Mouse (Mus musculus) megakaryocyte-erythroid progenitor cell, adult 5-6 weeks (primary cell): ENCODE measurements around the gene Ceacam15. TPM values are rescaled to one million over a fixed set of nuclear protein-coding genes. Genes with fewer than 3 reads are reported as not detected.

ENCODE experiments used
- ATAC-seq: replicated peaks from 2 replicates; pipeline ENCODE4 v1.8.0; 2016; ENCODE audit warnings: mild to moderate bottlenecking, inconsistent platforms; ENCODE audit not compliant: severe bottlenecking, poor library complexity, low FRiP score, low TSS enrichment
- total RNA-seq, 2 experiments: library from RNA; stranded (forward) in 1 of 2; stranded (reverse) in 1 of 2; fragments of 200-1000, 215-1000 nt in 1 of 2; fragments of >200 nt in 1 of 2; fragmentation: Nextera tagmentation in 1 of 2; gene quantifications; 2 replicates each; pipeline ENCODE4 v1.2.3; 2014 to 2017

Ceacam15 gene
- total RNA-seq, 2 experiments from 2014 or later = not detected

DNA sequence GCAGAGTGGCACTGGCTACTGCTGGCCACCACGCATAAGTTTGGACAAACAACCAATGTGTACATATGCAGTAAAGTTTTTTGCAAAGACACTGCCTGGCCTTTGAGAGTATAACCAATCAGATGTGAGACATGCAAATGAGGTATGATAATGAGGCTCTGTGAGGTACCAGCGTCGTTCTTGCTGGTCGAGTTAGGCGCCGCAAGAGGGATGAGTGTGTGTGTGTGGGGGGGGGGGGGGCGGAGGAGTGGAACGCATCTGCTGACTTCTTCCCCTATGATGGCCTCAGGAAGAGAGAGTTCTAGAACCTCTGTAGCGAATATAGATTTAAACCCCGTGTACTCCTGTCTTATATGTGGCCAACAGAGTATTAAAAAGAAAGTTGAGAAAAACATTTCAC, 41.6 kb downstream of the Ceacam15 start:
- peak; percentile 87 for ATAC-seq

DNA sequence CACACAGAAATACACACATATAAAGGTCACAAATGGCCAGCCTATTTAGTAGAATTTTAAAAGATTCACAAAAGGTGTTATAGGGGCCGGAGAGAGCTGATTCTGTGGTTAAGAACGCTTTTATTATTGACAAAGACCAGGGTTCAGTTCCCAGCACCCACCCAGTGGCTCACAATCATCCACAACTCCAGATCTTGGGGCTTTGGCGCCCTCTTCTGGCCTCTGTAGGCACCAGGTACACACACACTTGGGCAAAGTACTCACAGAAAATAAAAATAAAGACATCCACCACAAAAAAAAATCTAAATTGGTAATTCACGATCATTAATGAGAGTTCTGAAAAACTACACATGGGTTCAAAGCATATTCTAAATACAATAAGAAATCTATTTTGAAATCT, 43.6 kb downstream of the Ceacam15 start:
- ATAC-seq = no peak

DNA sequence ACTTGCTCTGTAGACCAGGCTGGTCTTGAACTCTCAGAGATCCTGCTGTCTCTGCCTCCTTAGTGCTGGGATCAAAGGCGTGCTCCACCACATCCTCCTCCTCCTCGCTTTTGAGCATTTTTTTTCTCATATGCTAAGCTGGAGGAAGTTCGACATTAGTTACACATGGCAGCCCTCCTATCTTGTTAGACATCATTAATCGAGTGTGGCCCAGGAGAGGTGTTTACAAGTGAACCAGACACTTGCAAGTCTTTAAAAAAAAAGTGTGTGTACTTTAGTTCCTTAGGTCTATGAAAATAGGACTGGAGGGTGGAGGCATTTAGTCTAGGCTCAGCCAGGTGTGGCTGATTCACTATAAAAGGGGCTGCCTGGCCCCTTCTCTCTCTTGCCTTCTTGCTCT, 44.5 kb downstream of the Ceacam15 start:
- ATAC-seq = no peak

DNA sequence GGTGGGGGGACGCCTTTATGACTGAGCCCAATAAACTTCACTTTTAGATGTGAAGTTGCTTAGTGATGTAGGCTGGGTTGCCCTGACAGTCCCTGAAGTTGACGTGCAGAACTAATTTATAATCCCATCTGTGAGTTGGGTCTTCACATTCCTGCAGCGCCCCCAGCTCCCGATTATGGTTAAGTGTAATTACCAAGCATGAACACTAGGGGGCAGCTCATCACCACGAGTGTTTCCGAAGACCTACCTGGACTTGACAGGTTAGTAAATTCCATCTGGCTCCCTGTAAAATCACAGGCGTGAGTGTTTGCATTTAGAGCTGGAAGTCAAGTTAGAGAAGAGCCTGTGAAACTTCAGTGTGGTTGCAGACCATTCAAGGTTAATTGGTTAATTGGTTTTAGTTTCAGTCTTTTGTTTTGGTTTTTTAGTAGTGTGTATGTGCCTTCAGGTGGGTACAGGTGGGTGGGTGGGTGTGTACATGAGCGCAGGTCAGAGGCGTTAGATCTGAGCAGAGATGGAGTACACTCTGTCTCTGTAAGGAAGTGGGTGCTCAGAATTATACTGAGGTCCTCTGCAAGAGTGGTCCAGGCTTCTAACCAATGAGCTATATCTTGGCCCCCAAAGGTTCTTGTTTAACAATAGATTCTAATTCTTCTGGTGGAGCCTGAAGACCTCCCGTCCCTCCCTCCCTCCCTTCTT, 45.8 kb downstream of the Ceacam15 start:
- no peak for ATAC-seq

DNA sequence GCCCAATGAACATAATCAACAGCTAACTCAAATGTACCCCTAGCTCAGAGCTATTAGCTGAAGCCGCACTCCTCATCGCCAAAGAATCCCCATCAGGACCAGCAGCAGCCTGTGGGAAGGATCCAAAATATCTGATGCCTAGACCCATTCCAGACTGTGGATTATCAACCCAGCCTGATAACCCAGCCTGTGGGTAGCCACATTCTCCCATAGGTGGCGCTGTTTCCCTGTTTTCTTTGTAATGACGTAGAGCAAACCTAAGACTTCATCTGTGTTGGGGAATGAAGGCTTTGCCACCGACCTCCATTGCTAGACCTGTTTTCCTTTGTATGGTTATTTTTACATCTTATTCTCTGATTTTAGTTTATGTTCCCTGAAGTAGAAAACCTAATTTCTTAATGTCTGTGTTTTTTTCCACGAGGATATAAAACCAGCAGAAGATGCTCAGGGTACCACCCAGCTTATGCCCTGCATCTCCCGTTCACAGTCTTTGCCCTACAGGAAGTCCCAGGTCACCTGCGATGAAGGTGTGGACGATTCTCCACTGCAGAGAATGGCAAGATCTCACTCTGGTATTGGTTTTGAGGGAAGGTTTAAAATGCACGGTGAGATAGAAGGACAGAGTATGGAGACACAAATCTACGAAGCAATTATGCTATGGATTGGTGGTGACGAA, 47.3 kb downstream of the Ceacam15 start:
- peak; percentile 97 for ATAC-seq

DNA sequence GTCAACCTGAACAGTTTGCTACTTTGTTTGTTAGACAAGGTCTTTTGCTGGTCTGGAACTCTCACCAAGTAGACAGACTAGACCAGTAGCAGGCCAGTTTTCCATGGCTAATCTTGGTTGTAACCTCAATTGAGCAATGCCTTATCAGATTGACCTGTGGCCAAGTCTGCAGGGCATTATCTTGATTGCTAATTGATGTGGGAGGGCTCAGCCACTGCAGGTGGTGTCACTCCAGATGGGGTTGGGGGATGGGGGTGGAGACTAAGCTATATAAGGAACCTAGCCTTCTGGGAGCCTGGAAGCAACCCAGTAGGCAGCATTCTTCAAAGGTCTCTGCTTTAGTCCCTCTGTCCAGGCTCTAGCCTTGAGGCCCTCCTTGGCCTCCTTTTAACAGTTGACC, 51.8 kb downstream of the Ceacam15 start:
- no peak for ATAC-seq

DNA sequence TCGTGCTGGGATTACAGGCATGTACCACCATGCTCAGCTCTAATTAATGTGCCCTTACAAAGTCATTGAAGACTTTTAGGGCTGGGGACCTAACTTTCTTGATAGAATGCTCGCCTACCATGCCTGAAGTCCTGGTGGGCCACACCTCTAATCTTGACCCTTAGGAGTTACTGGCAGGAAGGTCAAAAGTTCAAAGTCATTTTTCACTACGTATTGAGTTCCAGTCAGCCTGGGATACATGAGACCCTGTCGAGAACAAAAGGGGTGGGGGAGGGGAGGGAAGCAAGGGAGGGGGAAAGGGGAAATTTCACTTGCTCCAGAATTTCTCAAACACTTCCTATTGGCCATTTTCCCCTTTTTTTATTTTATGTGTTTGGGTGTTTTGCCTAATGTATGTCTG, 52.4 kb downstream of the Ceacam15 start:
- no peak for ATAC-seq

Other genes starting within 250 kb of the Ceacam15 start
- gene Tmem160, start 222.9 kb downstream of the Ceacam15 start, total RNA-seq (2014; fragmentation: Nextera tagmentation) = 34.3 and 39.2 TPM in 2 replicates
- gene Tmem160, start 222.9 kb downstream of the Ceacam15 start, total RNA-seq (2017) = 16.3 and 16.9 TPM in 2 replicates
- gene Npas1, start 198.0 kb downstream of the Ceacam15 start, total RNA-seq (2014; fragmentation: Nextera tagmentation) = not detected in 2 replicates
- not detected in 2 replicates for gene Npas1, start 198.0 kb downstream of the Ceacam15 start, total RNA-seq (2017)
- 11.1 and 14.3 TPM in 2 replicates for gene Arhgap35, start 60.7 kb downstream of the Ceacam15 start, total RNA-seq (2014; fragmentation: Nextera tagmentation)
- gene Arhgap35, start 60.7 kb downstream of the Ceacam15 start, total RNA-seq (2017) = 8.0 and 8.6 TPM in 2 replicates
- gene Ceacam9, start 46.2 kb upstream of the Ceacam15 start, total RNA-seq (2014; fragmentation: Nextera tagmentation) = not detected in 2 replicates
- gene Ceacam9, start 46.2 kb upstream of the Ceacam15 start, total RNA-seq (2017) = not detected in 2 replicates
- gene Ap2s1, start 62.7 kb upstream of the Ceacam15 start, total RNA-seq (2014; fragmentation: Nextera tagmentation) = 138 and 161 TPM in 2 replicates
- 55.7 and 62.9 TPM in 2 replicates for gene Ap2s1, start 62.7 kb upstream of the Ceacam15 start, total RNA-seq (2017)
- 102 and 107 TPM in 2 replicates for gene Slc1a5, start 105.6 kb upstream of the Ceacam15 start, total RNA-seq (2014; fragmentation: Nextera tagmentation)
- gene Slc1a5, start 105.6 kb upstream of the Ceacam15 start, total RNA-seq (2017) = 31.8 and 36.1 TPM in 2 replicates
- gene Strn4, start 140.2 kb upstream of the Ceacam15 start, total RNA-seq (2014; fragmentation: Nextera tagmentation) = 62.0 and 66.6 TPM in 2 replicates
- gene Strn4, start 140.2 kb upstream of the Ceacam15 start, total RNA-seq (2017) = 63.9 and 71.1 TPM in 2 replicates
- gene Fkrp, start 141.0 kb upstream of the Ceacam15 start, total RNA-seq (2014; fragmentation: Nextera tagmentation) = 14.4 and 21.5 TPM in 2 replicates
- gene Fkrp, start 141.0 kb upstream of the Ceacam15 start, total RNA-seq (2017) = 8.9 and 15.8 TPM in 2 replicates
- gene Prkd2, start 167.2 kb upstream of the Ceacam15 start, total RNA-seq (2014; fragmentation: Nextera tagmentation) = 14.2 and 19.8 TPM in 2 replicates
- 5.2 and 14.9 TPM in 2 replicates for gene Prkd2, start 167.2 kb upstream of the Ceacam15 start, total RNA-seq (2017)
- 0.27 TPM in 1 of 2 replicates, not detected in the other for gene Dact3, start 199.6 kb upstream of the Ceacam15 start, total RNA-seq (2014; fragmentation: Nextera tagmentation)
- 0.75 TPM in 1 of 2 replicates, not detected in the other for gene Dact3, start 199.6 kb upstream of the Ceacam15 start, total RNA-seq (2017)
- not detected in 2 replicates for gene Gng8, start 216.1 kb upstream of the Ceacam15 start, total RNA-seq (2014; fragmentation: Nextera tagmentation)
- 2.6 TPM in 1 of 2 replicates, not detected in the other for gene Gng8, start 216.1 kb upstream of the Ceacam15 start, total RNA-seq (2017)
- gene Ptgir, start 230.8 kb upstream of the Ceacam15 start, total RNA-seq (2014; fragmentation: Nextera tagmentation) = not detected in 2 replicates
- gene Ptgir, start 230.8 kb upstream of the Ceacam15 start, total RNA-seq (2017) = not detected in 2 replicates
- gene Calm3, start 248.4 kb upstream of the Ceacam15 start, total RNA-seq (2014; fragmentation: Nextera tagmentation) = 291 and 377 TPM in 2 replicates
- 512 and 515 TPM in 2 replicates for gene Calm3, start 248.4 kb upstream of the Ceacam15 start, total RNA-seq (2017)